Mouse (Mus musculus): ENCODE measurements around the gene Lilra5.

GRCm38 (mm10) chr7:4215396-4215795, 22.2 kb upstream of the Lilra5 start:
- TF ChIP-seq CTCF (IDR thresholded peaks at IDR 0.05; ENCODE audit: control insufficient read depth, insufficient read depth, low read length): no peak
- no peak for TF ChIP-seq POLR2A (IDR thresholded peaks at IDR 0.05; ENCODE audit: borderline replicate concordance, control insufficient read depth, low read depth, low read length)
